Mouse (Mus musculus) gonadal fat pad, adult 2 months (tissue): Measurements from ENCODE around the gene Zcwpw1. TPM values are rescaled to one million over a fixed set of nuclear protein-coding genes. Genes with fewer than 3 reads are reported as not detected.
"Not testable (repeated sequence)": the region's sequence is repeated elsewhere in the genome, so short reads cannot be mapped to it uniquely, and the experiment has no call there.

Source experiments
- DNase-seq: peaks from one replicate; pipeline ENCODE4 v3.0.0-alpha.2; 2012; ENCODE audit warnings: low read depth
- polyA plus RNA-seq: library from polyadenylated mRNA; depleted of rRNA; stranded (reverse); fragments of >200 nt; gene quantifications from 2 replicates; pipeline ENCODE4 v1.2.3, GENCODE M21; 2012; rRNA removed

Gene Zcwpw1
- polyA plus RNA-seq = 2.0 and 3.1 TPM in 2 replicates

- no peak for DNase-seq
Observed at GRCm38 (mm10) chr5:137787151-137787928, at the start of gene Zcwpw1, which contains the start of gene Mepce. Gene Zcwpw1, plus strand, starts transcription at chr5:137787798. Gene Mepce, minus strand, starts transcription at chr5:137787655.

- no peak for DNase-seq
Observed at GRCm38 (mm10) chr5:137738516-137738915, 49.1 kb upstream of the Zcwpw1 start.

DNA sequence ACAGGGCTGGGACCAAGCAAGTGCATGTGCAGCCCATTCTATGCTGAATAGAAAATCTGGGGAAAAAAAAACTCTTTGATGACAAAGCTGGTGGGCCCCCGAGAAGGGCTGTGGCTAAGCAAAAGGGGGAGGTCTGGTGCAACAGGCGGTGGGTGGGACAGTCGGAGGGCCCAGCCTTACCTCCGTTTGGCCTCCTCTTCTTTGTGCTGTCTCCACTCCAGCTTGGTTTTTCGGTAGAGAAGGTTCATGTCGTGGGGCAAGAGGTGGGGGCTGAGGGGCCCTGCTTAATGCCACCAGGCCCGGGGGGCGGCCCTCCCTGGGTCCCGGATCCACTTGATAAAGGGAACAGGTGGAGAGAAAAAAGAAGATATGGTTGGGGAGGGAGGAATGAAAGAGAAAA, 48.1 kb upstream of the Zcwpw1 start:
- no peak for DNase-seq

DNA sequence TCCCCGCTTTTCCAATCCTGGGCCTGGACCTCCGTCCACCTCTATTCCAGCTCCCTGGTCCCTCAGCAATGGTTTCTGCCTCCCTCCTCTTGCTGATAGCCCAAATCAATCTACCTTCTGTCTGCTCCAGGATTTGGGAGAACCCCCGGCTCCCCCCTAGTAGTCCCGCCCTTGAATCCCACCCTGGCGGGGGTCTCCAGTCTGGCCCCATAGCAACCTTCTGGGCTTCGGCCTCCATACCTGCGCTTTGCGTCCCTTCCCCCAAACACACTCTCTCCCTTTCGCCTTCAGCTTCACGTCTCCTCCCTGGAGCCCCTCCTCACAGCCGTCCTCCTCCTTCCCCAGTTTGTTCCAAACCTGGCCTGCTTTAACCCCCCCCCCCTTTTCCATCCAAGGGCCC, 47.1 kb upstream of the Zcwpw1 start:
- no peak for DNase-seq

DNA sequence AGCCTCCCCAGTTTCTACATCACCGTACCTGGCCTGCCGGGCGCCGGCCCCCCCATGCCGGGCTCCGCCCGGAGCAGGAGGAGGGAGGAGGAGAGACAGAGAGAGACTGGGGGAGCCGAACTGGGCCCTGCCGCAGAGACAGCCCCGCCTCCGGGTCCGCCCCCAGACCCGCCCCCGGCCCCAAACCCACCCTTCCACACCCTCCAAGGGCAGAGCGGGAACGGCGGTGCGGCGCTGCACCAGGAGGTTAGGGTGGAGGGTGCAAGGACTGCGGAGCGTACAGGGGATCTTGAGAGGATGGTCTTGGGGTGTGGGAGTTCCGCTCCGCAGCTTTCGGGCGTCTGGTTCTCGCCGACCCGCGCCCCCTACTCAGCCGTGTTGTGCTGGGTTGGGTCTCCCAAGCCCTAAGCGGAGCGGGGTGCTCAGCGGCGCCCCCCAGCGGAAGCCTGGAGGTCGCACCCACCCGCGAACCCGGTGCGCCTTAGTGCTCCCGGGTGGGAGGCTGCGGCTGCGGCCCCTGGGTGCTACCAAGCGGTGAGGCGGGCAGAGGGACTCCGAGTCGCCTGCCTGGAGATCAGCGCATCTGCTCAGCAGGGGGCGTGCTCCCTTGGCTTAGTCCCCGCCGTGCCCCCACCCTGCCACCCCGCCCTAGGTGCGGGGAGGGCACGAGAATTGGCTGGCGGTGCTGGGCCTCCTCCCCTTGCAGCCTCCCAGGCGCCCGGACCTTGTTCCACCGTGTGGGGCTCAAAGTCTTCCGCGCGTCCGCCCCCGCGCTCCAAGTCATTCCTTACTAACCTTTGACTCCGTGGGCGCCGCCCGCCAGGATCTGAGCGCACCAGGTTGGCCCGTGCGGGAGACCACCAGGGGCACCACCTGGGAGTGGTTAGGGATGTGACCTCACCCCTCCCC, 46.3 kb upstream of the Zcwpw1 start, which contains the start of gene Nyap1:
Gene Nyap1, minus strand, starts transcription at position 585 of the 909 bp plus-strand sequence.
- DNase-seq = no peak

GRCm38 (mm10) chr5:137742048-137742447, 45.5 kb upstream of the Zcwpw1 start:
- DNase-seq = no peak

GRCm38 (mm10) chr5:137742836-137743235, 44.8 kb upstream of the Zcwpw1 start:
- no peak for DNase-seq

DNA sequence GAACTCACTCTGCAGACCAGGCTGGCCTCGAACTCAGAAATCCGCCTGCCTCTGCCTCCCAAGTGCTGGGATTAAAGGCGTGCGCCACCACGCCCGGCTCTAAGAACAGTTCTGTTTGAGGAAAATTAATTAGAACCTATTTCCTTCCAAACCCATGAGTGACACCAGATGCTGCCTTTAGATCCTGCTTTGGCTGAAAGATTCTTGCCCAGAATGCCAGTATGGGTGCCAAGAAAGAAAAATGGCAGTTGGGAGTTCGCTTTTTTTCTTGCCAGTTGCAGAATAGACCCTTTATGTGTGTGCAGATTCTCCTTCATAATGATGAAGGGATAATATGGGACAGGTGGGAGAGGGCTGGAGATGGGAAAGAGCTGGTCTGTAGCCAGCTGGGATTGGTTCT, 43.4 kb upstream of the Zcwpw1 start:
- DNase-seq = no peak

DNA sequence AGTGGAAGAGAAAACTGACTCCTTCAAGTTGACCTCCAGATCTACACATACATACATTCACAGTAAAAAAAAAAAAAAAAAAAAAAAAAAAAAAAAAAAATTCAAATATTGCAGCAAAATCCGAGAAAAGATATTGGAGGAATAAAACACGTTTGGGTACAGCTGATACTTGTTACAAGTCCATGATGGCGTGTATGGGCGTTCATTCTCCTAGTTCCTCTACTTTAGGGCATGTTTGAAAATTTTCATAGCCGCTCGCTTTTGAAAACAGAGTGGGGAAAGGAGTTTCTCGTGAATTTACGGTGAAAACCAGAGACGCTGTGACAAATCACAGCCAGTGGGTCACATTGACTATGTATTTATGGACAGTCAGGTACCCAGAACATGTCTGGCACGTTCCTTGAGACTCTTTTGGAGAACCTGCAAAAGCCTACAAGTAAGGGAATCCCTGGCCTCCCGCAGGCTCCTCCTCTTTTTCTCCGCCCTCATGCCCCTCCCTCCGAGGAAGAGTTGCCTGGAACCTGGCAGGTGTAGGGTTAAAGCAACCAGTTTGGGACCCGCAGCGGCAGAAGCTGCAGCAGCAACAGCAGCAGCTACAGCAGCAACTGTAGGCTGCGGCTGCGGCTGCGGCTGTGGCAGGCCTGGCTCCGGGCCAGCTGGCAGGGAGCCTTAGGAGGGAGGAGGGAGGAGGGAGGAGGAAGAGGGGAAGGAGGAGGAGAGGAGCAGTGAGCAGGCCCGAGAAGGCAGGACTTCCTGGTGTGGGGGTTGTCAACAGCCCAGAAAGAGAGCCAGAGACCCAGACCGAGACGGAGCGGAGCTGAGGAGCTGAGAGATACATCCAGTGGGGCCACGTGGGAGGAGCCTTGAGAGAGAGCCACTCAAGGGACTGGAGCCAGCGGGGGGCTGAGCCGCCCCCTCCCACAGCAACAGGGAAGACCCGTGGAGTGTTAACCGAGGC, 42.1 kb upstream of the Zcwpw1 start, which contains the start of gene Tsc22d4:
Gene Tsc22d4, plus strand, starts transcription at position 517 of the 958 bp plus-strand sequence.
- DNase-seq = peak; percentile 67

GRCm38 (mm10) chr5:137746282-137746850, 41.2 kb upstream of the Zcwpw1 start:
- no peak for DNase-seq

- DNase-seq = no peak
Observed at GRCm38 (mm10) chr5:137746851-137747325, 40.7 kb upstream of the Zcwpw1 start.

GRCm38 (mm10) chr5:137747326-137747961, 40.2 kb upstream of the Zcwpw1 start:
- DNase-seq = no peak

DNA sequence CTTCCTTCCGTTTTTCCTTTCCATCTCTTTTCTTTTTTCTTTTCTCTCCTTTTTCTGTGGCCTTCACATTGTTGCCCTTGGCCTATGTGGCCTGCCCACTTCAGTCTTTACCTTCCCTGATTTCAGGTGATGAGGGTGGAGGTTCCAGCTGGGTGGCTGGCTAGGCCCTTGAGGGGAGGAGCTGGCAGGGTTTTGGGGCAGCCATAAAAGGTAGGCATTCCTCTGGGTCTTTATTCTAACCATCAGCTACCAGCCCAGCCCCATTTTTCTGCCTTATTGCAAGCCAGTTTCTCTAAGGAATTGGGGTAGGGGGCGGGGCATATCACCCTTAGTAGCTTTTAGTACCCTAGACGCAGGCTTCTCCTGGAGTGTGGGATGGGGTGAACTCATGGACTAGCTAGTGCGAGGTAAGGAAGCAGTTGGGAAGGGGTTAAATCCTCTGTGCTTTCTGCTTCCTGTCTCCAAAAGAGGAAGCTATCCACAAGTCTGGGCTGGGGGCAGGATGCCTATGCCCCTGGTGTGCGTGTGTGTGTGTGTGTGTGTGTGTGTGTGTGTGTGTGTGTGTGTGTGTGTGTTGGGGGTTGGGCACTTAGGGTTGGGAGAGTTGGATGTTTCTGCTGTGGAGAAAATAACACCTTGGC, 39.3 kb upstream of the Zcwpw1 start:
- no peak for DNase-seq

- DNase-seq = no peak
Observed at GRCm38 (mm10) chr5:137749196-137749836, 38.3 kb upstream of the Zcwpw1 start.

- not testable (repeated sequence) for DNase-seq
Observed at GRCm38 (mm10) chr5:137750212-137750611, 37.4 kb upstream of the Zcwpw1 start.

DNA sequence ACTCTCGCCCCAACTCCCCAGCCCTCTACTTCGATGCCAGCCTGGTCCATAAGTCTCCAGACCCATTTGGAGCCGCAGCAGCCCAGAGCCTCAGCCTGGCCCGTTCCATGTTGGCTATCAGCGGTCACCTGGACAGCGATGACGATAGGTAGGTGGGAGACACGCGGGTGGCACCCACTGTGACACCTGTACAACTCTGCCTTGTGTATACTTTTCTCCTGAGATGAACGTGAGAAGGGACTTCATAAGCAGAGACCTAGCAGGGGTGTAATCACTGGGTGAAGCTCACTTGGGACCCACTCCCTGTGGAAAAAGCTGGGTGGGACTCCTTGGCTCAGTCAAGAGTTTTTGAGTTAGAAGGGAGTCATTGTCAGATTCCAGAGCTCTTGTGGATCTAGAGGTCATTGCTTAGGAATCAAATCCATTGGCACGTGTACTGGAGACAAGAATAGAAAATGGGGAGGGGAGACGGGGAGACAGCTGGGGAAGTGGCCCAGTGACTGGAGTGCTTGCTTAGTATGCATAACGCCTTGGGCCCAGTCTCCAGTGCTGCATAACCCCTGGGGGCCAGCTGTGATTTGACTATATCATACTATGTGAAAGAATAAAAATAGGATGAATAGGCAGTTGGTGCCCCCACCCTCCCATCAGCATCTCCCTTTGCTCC, 36.2 kb upstream of the Zcwpw1 start:
- DNase-seq = no peak

DNA sequence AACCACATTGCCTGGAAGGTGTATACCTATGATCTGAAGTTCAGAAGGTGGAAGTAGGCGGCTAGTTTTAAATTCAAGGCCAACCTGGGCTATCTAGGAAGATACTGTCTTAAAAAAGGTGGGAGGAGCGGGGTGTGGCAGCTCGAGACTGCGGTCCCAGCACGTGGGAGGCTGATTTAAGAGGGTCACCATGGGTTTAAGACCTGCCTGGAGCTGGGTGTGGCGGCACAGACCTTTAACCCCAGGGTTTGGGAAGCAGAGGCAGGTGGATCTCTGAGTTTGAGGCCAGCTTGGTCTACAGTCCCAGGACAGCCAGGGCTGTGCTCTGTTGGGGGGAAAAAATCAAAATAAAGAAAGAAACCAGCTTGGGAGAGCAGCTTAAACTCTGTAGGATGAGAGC, 35.6 kb upstream of the Zcwpw1 start:
- no peak for DNase-seq

DNA sequence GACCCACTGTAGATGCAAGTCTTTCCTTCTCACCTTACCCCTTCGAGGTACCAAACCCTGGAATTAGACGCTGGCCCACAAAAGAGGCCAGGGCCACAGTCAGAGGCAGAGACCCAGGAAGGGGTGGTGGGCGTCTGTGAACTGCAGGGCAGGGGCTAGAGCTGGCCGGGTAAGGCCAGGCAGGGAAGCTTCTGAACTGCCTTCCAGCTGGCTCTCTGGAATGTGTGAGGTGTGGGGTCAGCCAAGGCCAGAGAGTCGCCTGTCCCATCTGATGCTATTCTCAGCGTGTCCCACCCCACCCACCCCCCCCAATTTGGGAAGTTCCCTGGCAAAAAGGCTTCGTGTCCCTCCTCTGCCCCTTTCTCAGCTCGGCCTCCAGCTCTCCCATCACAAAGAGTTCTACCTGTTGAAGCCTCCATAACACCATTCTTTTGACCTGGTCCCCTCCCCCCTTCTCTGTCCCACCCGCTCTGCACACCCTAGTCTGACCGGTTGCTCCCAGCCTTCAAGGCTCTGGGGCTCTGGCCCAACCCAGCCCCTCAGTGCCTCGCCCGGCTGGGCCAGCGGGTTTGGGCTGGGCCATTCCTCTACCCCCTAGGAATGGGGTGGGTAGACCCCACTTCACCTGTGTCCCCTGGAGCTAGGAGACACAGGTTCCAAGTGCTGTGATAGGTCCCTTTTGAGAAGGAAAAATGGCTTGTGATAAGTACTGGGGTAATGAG, 34.3 kb upstream of the Zcwpw1 start:
- DNase-seq = no peak
